In the genomic region with DNA sequence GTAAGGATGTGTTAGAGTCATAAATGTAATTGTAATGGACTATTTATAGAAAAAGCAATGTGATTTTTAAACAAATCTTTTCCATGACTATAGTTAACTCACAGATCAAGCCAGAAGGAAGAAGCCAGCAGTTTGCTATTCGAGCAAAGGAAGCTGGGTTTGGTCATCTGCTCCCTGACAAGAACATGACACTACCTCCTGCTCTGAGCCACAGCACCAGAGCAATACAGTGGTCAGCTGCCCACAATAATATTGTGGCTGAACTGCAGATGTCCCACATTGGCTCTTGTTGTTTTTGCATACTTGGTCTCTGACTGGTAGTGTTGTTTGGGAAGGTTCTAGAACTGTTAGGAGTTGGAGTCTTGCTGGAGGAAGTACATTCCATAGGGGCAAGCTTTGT, we compare ENCODE assay signal across 16 mouse cellular contexts.
DNase-seq lines count a peak whose midpoint lies in the region; ATAC-seq and TF ChIP-seq lines count a peak whose summit lies in the region.
"Had no signal": no experiment of that assay in that cellular context is flagged by ENCODE, and none has a peak within 500 bp of the region (broad histone marks: within the 10 kb centered on the region; RNA-seq: fewer than 3 reads in every experiment).

No protein-coding gene starts in this region.

- ATAC-seq in midbrain, embryonic 15.5 days (replicated peaks): no peak
- ATAC-seq: CD4-positive, CD25-positive, alpha-beta regulatory T cell, adult 4 months had no signal

- TF ChIP-seq POLR2A in cortical plate, adult 2 months (IDR thresholded peaks at IDR 0.05; ENCODE audit: extremely low read depth, insufficient read depth, low read length): no peak

- H3K9ac ChIP-seq in midbrain, embryonic 15.5 days: no peak overlapping the region
- H3K9ac ChIP-seq: neural tube, embryonic 15.5 days had no signal

- no peaks in the 10 kb centered on the region for H3K36me3 ChIP-seq in heart, embryonic 10.5 days
- no peaks in the 10 kb centered on the region for H3K36me3 ChIP-seq in midbrain, embryonic 10.5 days
- no peaks in the 10 kb centered on the region for H3K36me3 ChIP-seq in midbrain, embryonic 15.5 days (replicated peaks)
- H3K36me3 ChIP-seq: G1E; neural tube, embryonic 15.5 days had no signal

- H3K9me3 ChIP-seq in heart, embryonic 10.5 days: no peaks in the 10 kb centered on the region
- H3K9me3 ChIP-seq in midbrain, embryonic 10.5 days (replicated peaks): no peaks in the 10 kb centered on the region
- no peaks in the 10 kb centered on the region for H3K9me3 ChIP-seq in midbrain, embryonic 15.5 days
- H3K9me3 ChIP-seq: G1E; neural tube, embryonic 15.5 days had no signal

- TF ChIP-seq CTCF in cortical plate, adult 2 months (IDR thresholded peaks at IDR 0.05; ENCODE audit: extremely low read depth, insufficient read depth, low read length): no peak

- no peak overlapping the region for H3K4me3 ChIP-seq in heart, embryonic 10.5 days
- no peak overlapping the region for H3K4me3 ChIP-seq in midbrain, embryonic 10.5 days
- no peak overlapping the region for H3K4me3 ChIP-seq in midbrain, embryonic 15.5 days
- H3K4me3 ChIP-seq in cortical plate, adult 2 months (ENCODE audit: insufficient read depth, low read length): no peak overlapping the region
- H3K4me3 ChIP-seq: neural tube, embryonic 15.5 days had no signal

- DNase-seq in heart, embryonic 10.5 days (ENCODE audit: low spot score): no peak
- no peak for DNase-seq in heart, postnatal 4 days
- DNase-seq in midbrain, embryonic 10.5 days (ENCODE audit: low spot score): no peak
- no peak for DNase-seq in spleen, adult 12 weeks (ENCODE audit: low spot score)
- no peak for DNase-seq in c-Kit-positive CD71-positive TER-119-positive erythroid progenitor cells, embryonic 14.5 days (ENCODE audit: low spot score)
- DNase-seq: cerebellum, adult 9-11 months; gastrocnemius, postnatal 14 days; kidney, adult 18-20 months; kidney, postnatal 25 days; layer of hippocampus, adult 9-11 months; lung, postnatal 10 days had no signal

- H3K27ac ChIP-seq in heart, embryonic 10.5 days: peak overlapping the region; percentile 59; the same call in 1 of the 2 replicates
- peak overlapping the region; percentile 23; the same call in 1 of the 2 replicates for H3K27ac ChIP-seq in midbrain, embryonic 10.5 days (replicated peaks)
- no peak overlapping the region for H3K27ac ChIP-seq in midbrain, embryonic 15.5 days
- 0 out of 2 replicates have a peak overlapping the region, but pooled peaks have one; percentile 53 for H3K27ac ChIP-seq in cortical plate, adult 2 months (ENCODE audit: insufficient read depth, low read length)
- H3K27ac ChIP-seq: neural tube, embryonic 15.5 days had no signal

- WGBS in heart, embryonic 10.5 days: 71% methylated on average over 1 of the region's 1 CpGs
- 84% methylated on average over 1 of the region's 1 CpGs for WGBS in midbrain, embryonic 10.5 days
- 91% methylated on average over 1 of the region's 1 CpGs for WGBS in midbrain, embryonic 15.5 days

- H3K27me3 ChIP-seq in heart, embryonic 10.5 days (ENCODE audit: insufficient read depth, poor library complexity, severe bottlenecking): no peaks in the 10 kb centered on the region
- H3K27me3 ChIP-seq in midbrain, embryonic 10.5 days (ENCODE audit: low read depth, poor library complexity, severe bottlenecking): no peaks in the 10 kb centered on the region
- H3K27me3 ChIP-seq in midbrain, embryonic 15.5 days (replicated peaks): no peaks in the 10 kb centered on the region
- H3K27me3 ChIP-seq: neural tube, embryonic 15.5 days had no signal

- peaks cover 23% of the 10 kb centered on the region for H3K4me1 ChIP-seq in heart, embryonic 10.5 days
- H3K4me1 ChIP-seq in midbrain, embryonic 10.5 days: peaks cover 24% of the 10 kb centered on the region
- H3K4me1 ChIP-seq in midbrain, embryonic 15.5 days: peaks cover 16% of the 10 kb centered on the region
- H3K4me1 ChIP-seq in cortical plate, adult 2 months (ENCODE audit: control insufficient read depth, insufficient read depth, low read length): peaks cover 15% of the 10 kb centered on the region

- no peak overlapping the region for H3K4me2 ChIP-seq in midbrain, embryonic 15.5 days
- H3K4me2 ChIP-seq: neural tube, embryonic 15.5 days had no signal
